Mouse (Mus musculus) testis, postnatal 10 days (tissue): ENCODE data around the gene Gprin1.

ENCODE experiments used
- DNase-seq: peaks from one replicate; pipeline ENCODE4 v3.0.0; 2021; ENCODE audit warnings: low spot score

Gene Gprin1

DNA sequence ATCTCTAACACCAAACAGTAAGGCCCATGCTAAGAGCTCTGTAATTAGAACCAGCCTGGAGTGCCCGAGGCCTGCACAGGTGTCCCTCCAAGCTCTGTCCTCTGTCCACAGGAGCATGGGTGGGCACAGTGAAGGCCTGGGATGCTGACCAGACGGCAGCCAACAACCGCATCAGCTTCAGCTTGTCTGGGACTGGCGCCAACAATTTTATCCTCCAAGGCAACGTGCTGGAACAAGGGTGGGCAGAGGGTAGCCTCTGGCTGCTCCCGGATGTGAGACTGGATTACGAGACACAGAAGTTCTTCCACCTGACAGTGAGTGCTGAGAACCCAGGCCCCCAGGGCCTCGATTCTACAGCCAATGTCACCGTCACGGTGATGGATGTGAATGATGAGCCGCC lies 23.5 kb downstream of the Gprin1 start:
- DNase-seq: no peak

DNA sequence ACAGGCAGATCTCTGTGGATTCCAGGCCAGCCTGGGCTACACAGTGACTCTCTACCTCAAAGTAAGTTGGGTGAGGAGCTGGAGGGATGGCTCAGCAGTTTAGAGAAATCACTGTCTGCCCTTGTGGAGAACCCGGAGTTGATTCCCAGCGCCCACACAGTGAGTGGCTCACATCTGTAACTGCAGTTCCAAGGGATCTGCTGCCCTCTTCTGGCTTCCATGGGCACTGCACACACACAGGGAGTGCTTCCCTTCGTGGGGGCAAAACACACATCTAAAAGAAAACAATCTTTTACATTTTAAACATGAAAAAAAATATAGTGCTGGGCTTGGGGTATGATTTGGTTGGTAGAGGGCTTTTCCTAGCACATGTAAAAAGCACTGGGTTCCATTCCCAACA lies 26.5 kb downstream of the Gprin1 start:
- DNase-seq: no peak

DNA sequence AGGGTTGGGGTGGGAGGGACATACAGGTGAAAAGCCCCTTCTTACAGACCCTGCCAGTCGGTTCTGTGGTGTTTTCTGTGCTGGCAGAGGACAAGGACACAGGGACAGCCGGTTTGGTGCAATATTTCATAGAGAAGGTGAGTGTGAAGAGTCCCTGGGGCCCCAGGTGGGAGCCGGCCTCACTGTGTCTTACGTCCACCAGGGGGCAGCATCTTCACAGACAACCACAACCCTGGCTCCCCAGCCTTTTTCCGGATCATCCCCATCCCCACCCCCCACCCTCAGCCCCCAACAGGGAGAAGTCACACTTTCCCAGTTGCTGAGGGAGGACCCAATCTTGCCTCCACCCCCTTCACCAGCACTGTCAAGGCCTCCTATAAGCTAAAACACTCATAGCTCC lies 32.8 kb downstream of the Gprin1 start:
- DNase-seq: peak; percentile 72

DNA sequence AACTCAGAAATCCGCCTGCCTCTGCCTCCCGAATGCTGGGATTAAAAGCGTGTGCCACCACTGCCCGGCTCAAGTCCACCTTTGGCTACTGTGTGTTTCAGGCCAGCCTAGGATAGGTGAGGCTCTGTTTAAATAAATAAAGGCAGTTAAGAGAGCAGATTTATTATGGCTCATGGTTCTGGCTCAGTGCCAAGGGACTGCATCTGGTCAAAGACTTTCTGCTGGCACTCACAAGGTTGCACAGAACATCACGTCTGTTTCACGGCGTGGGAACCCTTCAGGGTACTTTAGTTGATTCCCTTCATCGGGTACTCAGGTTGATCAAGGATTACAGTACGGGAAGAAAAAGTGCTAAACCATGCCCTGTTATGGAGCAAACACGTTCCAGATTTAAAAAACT lies 34.7 kb downstream of the Gprin1 start:
- DNase-seq: no peak

DNA sequence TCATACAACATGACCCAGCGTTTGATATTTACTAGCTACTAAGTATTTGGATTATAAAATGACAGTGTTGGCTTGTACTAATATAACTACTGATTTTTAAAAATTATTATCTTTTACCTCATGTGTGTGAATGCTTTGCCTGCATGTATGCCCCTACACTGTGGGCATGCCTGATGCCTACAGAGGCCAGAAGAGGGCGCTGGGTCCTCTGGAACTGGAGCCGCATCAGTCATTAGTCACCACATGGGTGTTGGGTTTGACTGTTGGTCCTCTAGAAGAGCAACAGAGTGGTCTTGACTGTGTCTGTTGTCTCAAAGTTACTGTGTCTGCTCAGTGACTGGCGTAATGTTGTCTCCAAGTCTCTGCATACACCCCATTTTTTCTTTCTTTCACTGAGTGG lies 35.3 kb downstream of the Gprin1 start:
- no peak for DNase-seq

DNA sequence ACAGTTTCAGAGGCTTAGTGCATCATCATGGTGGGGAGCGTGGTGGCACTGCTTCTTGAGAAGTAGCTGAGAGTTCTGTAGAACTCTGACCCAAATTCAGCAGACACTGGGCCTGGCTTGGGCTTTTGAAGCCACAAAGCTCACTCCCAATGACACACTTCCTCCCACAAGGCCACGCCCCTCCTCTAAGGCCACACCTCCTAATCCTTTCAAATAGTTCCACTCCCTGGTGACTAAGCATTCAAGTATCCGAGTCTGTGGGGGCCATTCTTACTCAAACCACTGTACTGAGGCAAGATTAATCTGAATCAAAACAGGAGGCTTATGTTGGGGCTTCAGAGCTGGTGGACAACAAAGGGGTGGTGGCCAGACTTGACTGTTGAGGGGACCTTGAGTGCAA lies 38.8 kb downstream of the Gprin1 start:
- no peak for DNase-seq

DNA sequence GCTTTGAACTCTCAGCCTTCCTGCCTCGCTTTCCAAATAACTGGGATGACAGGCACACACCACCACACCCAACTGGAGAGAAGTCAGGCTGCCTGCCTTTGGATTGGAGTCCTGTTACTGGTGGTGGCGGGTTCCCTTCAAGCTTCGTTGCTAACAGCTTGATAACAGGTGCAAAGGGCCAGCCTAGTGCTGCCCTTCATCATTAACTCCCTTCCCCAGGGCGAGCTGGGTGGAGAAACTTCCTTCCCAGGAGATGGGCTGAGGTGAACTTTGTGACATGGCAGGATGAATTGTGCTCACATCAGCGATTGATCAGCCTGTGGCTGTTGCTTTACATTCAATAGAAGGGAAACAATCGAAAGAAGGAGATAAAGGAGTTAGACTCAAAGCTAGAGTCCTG lies 44.8 kb downstream of the Gprin1 start:
- DNase-seq: no peak

DNA sequence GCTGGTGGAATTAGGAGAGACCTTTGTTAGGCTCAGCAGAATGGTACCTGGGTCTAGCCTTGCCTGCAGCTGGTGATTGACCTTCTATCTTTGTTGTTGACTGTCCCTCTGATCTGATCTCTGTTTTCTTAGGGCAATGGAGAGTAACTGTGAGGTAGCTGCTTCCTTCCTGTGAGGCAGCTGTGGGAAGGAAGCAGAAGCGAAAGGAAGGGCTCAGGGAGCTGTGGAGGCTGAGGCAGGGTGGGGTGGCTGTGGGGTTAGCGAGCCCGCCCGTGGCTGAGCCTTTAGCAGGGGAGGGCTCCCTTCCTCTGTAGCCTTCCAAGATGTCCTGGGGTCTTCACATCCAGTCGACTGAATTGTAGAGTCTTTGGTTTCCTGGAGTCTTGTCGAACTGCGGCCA lies 47.2 kb downstream of the Gprin1 start:
- DNase-seq: no peak

DNA sequence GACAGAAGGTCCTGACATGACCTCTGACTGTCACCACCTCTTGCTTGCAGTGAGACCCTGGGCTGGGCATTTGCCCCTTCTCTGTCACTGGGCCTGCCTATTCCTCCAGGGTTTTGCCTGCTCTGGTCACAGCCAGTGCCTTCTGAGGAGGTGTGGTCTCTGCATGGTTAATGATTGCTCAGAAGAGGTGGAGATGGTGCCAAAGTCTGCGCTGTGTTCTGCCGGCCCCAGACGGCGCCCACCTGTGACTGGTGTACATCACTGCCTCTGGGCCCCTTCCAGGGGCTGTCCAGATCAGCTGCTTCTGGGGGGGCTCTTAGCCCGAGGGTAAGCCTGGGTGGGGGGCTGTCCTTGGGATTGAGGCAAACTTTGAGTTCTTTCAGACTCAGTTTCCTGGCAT lies 48.4 kb downstream of the Gprin1 start, which contains the start of gene Cdhr2:
Gene Cdhr2 (plus strand): TSS at position 219 of the 400 bp plus-strand sequence.
- DNase-seq: no peak

DNA sequence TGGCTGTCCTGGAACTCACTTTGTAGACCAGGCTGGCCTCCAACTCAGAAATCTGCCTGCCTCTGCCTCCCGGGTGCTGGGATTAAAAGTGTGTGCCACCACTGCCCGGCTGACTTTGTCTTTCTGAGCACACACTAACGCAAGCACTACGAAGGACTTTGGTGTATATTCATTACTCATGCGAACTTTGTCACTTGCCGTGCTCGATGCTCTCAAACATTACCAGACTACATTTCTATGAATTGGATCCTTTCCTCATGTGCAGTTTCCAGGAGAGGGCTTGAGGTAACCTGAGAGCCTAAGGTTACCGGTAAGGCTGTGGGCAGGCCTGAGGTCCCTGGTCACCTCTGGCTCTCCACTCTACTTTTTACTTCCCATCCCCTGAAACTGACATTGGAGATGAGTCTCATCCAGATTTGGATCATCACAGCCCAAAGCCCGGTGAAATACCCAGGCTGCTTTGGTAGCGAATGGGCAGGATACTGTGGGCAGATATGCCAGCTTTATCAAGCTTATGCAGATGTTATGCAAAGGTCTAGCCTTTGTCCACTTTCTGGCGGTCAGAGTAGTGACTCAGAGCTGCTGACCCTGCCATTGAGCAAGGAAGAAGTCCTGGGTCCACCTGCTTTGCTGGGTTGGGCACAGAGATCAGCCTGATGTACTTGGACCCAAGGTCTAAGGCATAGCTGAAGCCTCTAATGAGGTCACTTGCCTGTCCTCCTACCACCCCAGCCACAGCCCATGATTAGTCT lies 54.0 kb downstream of the Gprin1 start:
- DNase-seq: no peak

DNA sequence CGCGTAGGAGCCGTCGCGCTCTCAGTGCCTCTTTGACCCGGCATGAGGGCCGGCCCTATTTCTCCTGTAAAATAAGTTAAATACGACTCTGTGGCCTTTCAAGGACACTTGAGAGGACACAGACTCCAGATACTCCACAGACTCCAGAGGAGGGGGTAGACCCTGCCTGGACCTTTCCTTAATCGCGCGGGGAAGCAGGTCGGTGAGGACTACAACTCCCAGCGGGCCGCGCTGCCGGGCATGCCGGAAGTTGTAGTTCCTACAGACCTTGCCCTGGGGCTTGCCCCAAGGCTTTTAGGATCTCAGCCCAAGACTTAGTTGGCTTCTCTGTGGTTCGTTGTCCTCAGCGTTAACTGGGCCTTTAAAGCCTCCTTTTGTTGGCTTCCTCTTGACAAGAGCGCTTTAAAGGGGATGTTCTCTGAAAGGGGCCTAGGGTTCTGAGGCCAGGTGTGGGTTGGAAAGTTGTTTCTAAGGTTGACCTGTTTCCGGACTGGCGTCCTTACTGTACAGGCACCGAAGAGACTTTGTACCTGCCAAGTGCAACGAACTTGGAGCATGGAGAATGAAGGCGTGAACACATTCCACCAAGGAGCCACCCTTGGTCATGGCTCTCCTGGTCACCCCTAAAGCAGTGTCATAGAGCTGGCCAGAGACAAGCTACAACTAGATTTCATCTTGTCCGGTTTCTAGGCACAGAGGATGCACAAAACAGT lies 55.2 kb downstream of the Gprin1 start:
- DNase-seq: peak; percentile 89

DNA sequence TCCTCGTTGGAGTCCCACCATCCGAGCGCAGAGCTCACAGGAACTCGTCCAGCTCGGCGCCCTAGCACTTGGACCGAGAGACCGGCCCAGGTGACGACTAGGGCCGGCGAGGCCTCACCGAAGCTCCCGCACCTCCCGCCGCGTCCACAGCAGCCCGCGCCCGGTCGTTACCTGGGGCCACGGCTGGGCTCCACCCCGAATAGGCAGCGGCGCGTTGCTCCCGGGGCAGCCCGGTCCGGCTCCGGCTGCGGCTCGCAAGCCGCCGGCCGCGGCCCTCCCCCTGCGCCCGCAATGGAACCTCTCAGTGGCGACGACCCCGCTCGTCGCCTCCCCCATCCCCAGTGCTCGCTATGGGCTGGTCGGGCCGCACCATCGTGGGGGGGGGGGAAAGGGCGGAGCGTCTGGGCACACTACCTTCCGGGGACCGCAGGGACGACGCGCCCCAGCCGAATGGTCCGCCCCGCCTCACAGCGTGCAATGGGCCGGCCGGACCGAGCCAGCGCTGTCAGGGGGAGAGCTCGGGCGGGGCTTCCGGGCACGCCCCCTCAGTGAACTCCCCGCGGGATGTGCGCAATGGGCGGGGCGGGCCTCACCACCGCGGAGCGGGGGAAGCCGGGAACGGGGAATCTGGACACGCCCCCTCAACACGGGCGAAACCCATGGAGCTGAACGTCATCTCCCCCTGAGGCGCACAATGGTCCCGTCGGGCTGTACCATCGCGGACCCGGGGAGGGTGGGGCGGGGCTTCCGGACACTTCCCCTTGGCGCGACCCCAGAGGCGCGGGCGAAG lies 55.9 kb downstream of the Gprin1 start, which contains the start of gene Rnf44:
Gene Rnf44 (minus strand): TSS at position 350 of the 790 bp plus-strand sequence.
- peak; percentile 99 for DNase-seq

DNA sequence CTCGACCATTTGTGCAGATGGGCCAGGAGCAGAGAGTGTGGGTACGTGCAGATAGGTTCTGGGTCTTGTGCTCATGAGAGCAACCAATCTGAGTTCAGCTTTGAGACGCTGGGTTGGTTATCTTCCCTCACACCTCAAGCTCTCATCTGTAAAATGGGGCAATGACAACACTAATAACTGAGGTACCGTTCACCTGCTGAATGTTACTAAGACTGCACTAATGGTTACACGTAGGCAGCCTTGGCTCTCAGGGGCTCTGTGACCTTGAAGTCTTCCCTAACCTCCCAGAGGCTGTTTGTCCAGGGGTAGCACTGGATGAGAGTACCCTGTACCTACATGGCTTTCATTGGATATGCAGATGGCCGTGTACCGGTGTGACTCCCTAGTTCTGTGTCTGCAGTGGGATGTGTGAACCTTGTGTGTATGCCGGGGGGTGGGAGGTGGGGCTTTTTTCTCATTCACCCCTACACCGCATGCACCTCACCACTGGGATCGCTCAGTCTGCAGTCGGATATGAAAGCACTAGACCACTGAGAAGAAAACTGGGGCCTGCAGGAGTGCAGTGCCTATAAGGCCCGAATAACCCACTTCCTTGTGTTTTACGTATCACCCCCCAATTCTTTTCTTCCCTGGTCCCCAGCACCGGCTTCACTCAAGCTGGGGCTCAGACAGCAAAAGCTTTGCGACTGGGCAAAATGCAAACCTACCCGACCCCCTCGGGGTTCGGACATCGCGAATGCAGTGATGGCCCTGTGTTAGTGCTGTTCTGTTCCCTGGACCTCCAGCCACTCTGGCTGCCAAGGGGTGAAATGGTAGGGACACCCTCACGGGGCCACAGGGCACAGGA lies 56.7 kb downstream of the Gprin1 start:
- no peak for DNase-seq

DNA sequence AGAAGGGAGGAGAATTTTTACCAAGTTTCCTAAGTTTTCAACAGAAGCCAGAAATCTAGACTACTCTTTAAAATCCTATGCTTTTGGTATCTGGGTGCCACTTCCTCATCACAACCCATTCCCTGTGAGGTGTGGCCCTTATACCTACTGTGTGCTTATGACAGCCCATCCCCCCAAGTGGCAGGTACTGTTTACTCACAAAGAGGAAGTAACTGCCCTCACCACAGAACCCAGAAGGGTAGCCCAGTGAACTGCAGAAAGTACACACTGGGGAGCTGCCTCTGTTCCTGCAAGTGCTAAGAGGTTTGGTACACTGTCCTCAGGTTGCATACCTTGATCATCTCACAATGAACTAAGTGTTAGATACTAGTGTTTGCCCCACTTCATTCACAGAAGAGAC lies 57.9 kb downstream of the Gprin1 start:
- DNase-seq: no peak

DNA sequence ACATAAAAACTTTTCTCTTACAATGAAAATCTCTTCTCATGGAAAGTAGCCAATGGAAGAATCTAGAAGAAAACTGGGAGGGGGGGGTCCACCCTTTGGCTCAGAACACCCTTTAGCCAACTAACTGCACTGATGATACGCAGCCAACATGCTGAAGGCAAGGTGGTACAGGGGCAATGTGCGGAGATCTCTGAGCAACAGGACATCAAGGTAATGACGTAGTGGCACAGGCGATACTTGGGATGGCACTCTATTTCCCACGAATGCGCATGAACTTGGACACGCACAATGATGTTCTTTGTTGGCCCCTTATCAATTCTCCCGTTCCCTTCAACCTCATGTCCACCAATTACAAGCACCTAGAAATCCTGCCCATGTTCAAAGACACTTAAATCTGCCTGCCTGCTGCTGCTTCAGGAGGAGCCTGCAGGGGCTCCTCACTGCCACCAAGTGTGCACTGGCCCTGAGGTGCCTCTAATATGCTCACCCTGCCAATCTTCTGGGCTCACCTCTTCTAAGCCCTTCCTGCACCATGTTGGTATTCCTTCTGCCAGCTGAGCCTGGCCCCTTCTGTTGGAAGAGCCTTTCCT lies 59.4 kb downstream of the Gprin1 start:
- DNase-seq: no peak

DNA sequence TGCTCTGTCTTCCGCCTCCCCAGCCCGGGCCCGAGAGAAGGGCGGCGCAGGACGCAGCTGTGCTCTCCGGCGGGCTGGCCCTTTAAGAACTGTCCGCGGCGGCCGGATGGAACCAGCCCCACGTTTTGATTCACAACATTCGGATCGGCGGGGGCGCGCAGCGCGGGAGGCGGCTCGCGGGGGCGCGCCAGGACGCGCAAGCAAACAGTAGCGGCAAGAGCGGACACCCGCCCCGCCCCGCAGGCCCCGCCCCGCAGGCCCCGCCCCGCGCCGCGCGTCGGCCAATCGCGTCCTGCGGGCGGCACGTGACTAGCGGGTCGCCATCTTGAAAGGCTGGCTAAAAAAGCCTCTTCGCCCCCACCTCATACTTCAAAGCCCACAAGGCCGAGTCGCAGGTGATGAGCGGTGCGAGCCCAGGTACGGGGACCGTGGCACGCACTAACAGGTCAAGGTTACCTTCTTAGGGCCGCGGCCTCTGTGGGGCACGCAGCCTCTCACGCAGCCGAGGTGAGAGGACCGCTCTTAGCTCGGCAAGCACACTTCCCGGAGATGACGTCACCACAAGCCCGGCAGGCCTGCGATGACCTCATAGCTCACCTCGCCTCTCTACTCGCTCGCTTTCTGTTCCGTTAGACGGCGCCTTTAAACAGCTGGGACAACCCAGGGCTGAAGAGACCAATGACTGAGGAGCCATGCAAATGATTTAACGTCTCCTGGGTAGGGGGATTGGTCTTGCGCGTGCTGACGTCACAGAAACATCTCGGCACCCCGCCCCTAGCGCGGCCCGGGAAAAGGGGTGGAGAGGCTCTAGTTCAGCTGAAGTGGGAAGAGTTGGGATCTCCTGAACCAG lies 61.9 kb downstream of the Gprin1 start:
- DNase-seq: peak; percentile 99

DNA sequence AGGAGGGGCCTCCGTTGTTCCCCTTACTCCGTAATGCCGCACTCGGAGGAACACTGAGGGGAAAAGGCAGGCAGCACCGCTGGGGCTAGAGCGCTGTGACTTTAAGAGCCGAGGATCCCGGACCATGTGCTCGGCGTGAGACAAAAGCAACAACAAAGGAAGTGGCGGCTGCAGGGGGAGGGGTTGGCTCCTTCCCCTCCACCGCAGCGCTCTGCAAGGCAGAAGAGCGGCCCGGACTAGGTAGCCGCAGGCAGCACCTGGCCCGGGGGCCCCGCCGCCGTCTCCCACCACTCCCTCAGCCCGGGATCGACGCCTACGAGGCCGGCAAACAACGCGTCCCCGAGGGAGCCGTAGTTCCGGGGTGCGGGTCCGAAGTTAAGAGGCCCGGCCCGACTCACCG lies 62.6 kb downstream of the Gprin1 start:
- peak; percentile 83 for DNase-seq
